Mouse (Mus musculus) megakaryocyte, embryonic 14.5 days (primary cell): ENCODE results near the gene Hddc3.

Experiments
- FLI1 ChIP-seq: IDR thresholded peaks from 2 replicates; pipeline ENCODE4 v1.6.1; 2012; ENCODE audit warnings: low read length, inconsistent platforms, mixed read lengths
- GATA1 ChIP-seq: IDR thresholded peaks from 3 replicates; pipeline ENCODE4 v1.6.1; 2012; ENCODE audit warnings: mixed read lengths, low read length, inconsistent platforms, borderline replicate concordance

GRCm38 (mm10) chr7:80310771-80311170, 32.1 kb upstream of the Hddc3 start:
- no peak for TF ChIP-seq GATA1
- no peak for TF ChIP-seq FLI1
